Mouse (Mus musculus): Measurements from ENCODE around the gene Ift80.
"Not testable (repeated sequence)": the region's sequence is repeated elsewhere in the genome, so short reads cannot be mapped to it uniquely, and the experiment has no call there.

Ift80 gene

DNA sequence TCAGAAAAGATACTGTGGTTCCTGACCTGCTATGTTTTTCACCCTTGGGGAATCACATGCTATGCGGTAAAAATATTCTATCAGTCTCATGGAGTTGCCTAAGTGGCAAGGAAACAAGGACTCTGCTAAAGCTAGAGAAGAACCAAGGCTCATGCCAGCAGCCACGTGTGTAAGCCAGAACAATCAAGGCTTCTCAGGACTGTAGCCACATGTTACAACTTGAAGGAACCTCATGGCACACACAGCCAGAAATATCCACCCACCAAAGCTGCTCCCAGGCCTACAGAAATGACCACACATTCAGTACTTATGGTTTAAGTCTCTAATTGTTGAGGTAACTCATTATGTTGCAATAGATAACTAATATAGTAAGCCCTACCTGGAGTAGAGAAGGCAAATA lies 17.8 kb downstream of the Ift80 start:
- DNase-seq (ENCODE audit: low read depth, low spot score) = no peak

DNA sequence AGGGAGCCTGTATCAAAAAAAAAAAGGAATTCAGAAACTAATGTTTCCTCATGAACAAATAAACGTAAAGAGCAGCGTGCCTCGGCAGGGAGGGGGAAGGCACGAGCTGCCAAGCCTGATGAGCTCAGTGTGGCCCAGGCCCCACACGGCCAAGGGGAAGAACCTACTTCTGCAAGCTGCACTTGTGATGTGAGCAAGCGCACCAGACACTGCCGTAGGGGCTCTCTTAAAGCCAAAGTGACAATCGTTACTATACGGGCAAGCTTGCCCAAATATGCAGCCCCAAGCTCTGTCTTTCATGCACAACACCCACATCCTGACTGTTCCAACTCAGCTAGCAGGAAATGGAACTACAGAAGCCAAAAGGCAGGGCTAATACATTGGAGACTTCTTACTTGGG lies 23.5 kb downstream of the Ift80 start:
- DNase-seq (ENCODE audit: low read depth, low spot score) = no peak

GRCm38 (mm10) chr3:68979187-68979586 lies 25.2 kb downstream of the Ift80 start:
- no peak for DNase-seq (ENCODE audit: low read depth, low spot score)

DNA sequence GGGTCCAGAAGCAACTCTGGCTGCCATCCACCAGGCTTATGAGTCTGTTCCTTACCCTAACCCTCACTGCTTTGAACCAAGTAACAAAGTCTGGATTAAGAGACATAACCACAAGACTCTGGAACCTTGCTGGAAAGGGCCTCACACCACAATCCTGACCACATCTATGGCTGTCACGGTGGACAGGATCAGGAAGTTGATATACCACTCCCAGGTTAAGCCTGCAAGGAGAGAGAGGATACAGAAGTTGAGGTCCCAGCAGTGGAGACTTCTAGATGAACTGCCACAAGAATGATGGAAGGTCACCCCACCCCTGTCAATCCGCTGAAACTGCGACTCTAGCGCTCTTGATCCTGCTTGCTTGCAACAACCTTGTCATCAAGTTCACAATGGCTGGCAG lies 26.7 kb downstream of the Ift80 start:
- no peak for DNase-seq (ENCODE audit: low read depth, low spot score)

DNA sequence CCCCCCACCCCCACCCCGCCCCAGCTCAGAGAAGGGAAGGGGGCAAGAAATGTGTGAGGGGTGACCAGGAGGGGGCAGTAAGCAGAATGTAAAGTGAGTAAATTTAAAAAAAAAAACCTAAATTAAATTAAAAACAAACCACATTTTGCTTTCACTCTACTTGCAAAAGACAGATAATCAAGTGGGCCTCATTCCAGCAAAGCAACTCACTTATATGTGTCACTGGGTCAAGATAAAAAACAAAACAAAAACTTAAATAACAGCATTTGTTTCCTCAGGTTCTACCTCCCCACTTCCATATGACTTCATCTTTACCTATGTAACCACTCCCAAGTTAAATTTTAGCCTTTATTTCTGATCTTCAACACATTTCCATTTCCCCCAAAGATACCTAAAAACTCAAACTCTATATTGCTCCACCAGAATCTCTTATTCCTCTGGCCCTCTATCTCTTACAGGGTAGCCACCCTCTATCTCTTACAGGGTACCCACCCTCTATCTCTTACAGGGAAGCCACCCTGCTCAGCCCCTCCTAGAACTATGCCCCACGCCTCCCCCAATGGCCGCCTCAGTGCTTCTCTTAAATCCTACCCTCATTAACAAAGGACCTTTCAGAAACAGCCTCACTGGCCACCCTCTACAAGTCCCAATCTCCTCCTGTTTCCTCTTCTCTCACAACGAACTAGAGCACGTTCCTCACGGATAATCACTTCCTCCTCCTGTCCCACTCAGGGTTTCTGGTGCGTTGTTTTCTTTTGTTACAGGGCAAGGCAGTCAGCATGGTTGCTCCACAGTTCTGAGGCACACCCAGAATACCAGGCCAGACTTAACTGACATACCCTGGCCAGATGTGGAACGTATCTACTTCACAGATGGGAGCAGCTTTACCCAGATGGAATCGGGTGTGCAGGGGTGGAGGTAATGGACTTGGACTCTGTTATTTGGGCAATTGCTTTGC lies 28.6 kb downstream of the Ift80 start:
- no peak for DNase-seq (ENCODE audit: low read depth, low spot score)

DNA sequence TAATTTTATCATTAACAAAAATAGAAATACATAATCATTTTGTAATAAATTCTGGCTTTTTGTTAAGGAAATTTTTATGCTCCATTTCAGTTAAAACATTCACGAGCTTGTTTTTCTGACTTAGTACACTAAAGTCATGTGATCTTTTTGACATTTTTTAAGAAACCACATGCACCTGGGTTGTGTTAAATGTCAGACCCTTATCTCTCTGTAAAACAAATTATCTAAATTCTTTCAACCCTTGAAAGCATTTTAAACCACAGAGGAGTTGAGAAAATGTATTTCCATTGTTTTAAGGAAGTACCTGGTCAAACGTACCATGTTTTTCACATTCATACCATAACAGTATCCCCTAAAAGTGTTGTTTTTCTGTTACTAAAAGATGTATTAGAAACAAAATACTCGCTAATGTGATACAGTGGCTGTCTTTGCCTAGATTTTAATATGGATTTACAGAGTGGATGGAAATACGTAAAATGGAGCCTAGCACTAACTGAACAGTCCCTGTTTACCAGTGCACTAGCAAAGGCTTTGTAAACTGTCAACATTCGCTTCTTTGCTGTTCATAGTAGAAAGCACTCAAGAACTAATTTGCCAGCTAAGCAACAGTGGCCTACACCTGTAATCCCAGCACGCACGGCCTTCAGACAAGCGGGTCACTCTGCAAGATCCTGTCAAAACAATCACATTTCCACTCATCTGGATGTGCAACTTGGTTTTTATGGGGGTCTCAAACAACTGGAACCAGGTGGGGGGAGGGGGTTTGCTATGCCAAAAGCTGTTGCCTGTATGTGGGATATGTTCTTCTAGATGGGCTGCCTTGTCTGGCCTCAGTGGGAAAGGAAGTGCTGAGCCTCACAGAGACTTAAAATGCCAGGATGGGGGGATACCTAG lies 29.5 kb downstream of the Ift80 start:
- DNase-seq (ENCODE audit: low read depth, low spot score) = no peak

DNA sequence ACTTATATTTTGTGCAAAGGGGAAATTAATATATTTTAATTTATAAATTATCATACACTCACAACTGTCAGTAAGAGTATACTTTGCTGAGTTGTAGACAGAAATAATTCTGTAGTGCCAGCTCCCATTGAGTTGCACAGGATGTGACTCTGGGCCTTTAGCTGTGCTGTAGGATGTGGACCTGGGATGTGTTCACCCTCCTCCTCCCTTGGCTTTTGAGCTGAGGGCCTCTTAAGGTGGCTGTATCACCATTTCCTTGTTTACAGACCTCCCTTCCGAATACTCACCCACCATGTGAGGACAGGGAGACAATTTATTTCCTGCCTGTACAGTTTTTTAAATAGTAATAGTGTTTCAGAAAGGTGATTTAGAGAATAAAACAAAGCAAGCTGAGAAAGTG lies 30.8 kb downstream of the Ift80 start:
- DNase-seq (ENCODE audit: low read depth, low spot score) = no peak

- DNase-seq (ENCODE audit: low read depth, low spot score) = no peak
Observed at GRCm38 (mm10) chr3:68969091-68969590, 35.2 kb downstream of the Ift80 start.

- DNase-seq (ENCODE audit: low read depth, low spot score) = no peak
Observed at GRCm38 (mm10) chr3:68967404-68967803, 37.0 kb downstream of the Ift80 start.

- DNase-seq (ENCODE audit: low read depth, low spot score) = no peak
Observed at GRCm38 (mm10) chr3:68966527-68967285, 37.7 kb downstream of the Ift80 start.

DNA sequence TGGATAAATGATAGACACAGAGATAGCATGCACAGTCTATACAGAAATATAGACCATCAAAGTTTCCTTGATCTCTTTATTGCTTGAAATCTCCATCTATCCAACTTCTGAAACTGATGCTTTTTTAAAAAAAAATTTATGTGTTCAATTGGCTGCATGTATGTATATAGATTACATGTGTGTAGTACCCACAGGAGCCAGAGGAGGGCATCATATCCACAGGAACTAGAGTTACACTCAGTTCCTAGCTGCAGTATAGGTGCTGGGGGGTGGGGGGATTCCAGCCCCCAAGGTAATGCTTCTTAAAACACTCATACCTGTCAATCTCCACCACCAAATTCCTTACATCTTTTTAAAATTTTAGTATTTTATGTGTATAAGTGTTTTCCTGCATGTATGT lies 39.7 kb downstream of the Ift80 start:
- no peak for DNase-seq (ENCODE audit: low read depth, low spot score)

GRCm38 (mm10) chr3:68957413-68957812 lies 47.0 kb downstream of the Ift80 start:
- DNase-seq (ENCODE audit: low read depth, low spot score) = no peak

DNA sequence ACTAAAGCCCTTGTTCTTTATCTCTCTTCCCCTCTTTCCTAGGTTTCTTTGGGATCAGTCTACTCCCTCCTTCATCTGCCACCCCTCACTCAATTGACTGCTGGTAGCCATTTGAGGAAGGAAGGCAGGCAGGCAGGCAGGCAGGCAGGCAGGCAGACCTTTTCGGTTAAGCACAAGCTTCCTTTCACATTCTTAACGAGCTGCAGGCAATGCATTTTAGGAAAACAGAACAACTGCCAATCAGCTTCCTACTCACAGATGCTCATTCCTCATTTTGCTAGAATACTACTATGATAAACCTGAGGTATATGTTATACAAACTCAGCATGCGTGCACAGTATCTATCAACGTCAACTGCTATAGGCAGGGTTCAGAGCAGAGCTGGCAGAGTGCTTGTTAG lies 47.9 kb downstream of the Ift80 start:
- no peak for DNase-seq (ENCODE audit: low read depth, low spot score)

DNA sequence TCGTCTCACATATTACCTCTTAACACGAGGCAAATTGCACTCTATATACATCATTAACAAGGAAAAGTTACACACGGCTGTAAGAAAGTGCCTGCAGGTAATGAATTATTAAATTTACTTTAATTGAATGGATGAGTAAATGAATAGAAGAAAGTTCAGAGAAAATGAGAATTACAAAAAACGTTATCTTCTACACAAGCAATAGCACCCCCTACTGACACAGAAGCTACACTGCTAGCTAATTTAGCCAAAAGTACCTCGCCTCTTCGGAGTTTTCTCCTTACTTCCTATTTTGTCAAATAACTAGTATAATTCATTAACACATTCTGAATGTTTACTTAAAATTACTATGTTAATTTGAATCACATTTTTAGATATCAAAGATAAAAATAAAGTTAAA lies 49.9 kb downstream of the Ift80 start:
- no peak for DNase-seq (ENCODE audit: low read depth, low spot score)

DNA sequence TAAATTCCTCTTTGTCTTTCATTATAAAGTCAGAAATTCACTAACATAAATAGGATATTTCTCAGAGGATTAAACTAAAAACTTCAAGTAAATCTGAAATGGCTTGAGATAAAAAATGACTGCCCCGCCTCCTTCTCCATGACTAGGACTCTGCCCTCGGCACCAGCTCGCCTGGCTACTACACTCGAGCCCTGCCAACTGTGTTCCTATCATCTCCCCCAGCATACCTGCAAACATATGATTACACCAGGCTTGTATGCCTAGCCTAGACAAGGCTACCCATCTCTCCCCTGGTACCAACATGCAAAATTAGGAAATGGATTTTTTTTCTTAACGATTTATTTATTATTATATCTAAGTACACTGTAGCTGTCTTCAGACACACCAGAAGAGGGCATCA lies 51.7 kb downstream of the Ift80 start:
- no peak for DNase-seq (ENCODE audit: low read depth, low spot score)

- DNase-seq (ENCODE audit: low read depth, low spot score) = not testable (repeated sequence)
Observed at GRCm38 (mm10) chr3:68951971-68952370, 52.4 kb downstream of the Ift80 start.

DNA sequence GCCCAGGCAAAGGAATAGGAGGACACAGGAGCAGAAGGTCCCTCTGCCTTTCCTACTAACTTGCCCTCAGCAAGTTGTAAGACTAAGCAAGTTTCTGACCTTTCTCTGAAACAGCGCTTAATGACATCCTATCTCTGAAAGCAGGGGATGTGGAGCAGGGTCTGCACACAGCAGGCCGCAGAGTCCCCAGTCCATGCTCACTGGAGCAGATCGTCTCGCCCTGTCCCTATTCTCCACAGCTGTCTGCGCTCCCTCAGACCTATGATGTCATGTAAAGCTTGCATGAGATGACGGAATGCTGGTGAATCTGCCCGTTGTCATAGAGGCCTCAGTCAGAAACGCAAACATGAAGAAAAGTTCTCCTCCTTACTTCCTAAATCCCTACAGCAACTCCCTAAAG lies 55.0 kb downstream of the Ift80 start:
- no peak for DNase-seq (ENCODE audit: low read depth, low spot score)

GRCm38 (mm10) chr3:68948918-68949317 lies 55.5 kb downstream of the Ift80 start:
- no peak for DNase-seq (ENCODE audit: low read depth, low spot score)

GRCm38 (mm10) chr3:68941867-68942266 lies 62.5 kb downstream of the Ift80 start:
- DNase-seq (ENCODE audit: low read depth, low spot score) = no peak

DNA sequence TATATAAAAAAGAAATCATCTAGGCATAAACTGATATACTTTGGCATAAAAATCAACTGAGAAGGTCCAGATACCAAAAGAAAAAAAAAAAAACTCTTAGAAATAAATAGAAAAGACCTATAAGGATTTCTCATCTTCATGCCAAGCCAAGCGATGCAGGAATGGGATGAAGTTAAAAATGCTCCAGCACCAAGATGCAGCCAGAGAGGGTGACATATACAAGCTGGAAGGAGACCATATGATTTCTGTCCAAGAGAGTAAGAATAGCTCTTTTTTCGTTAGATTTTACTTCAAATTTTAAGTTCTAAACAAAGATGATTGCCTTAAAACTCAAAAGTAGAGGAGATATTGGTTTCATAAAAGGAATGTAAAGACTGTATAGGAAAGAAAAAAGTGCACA lies 64.1 kb downstream of the Ift80 start:
- no peak for DNase-seq (ENCODE audit: low read depth, low spot score)

DNA sequence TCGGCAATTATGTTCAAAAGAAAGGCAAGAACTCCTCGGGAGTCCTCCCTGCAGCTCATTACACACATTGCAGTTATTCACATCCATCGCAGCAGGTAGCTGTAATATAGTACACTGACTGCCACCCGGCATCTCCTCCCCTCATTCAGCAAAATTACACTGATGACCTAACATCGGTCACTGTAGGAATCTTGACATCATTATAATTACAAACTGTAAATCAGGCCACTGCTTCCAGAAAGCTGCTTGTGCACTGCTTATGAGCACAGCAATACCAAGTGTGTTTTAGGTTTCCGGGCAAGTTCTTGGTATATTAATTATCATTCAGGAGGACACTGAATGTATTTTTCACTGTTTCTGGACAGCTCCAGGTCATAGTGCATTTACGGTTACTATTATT lies 65.1 kb downstream of the Ift80 start:
- no peak for DNase-seq (ENCODE audit: low read depth, low spot score)

DNA sequence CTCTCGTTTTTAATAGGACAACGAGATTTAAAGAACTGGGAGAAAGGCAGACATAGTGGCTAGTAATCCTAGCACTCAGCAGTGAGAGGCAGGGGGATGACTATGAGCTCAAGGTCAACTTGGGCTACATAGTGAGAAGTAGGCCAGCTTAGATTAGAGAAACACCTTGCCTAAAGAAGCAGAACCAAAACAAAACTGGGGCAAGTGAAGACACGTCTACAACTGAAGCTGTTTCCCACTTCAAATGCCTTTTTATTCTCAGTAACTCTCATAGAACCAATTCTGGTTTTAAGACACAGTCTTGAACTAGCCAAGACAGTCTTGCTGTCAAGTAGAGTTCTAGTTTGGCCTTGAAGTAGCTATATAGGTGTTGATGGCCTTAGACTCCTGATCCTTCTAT lies 67.7 kb downstream of the Ift80 start:
- no peak for DNase-seq (ENCODE audit: low read depth, low spot score)

Data from skeletal muscle tissue, adult 2 months (tissue).